Mouse (Mus musculus) common myeloid progenitor, adult 5-6 weeks (primary cell): ENCODE data around the gene Bag1. TPM values are rescaled to one million over a fixed set of nuclear protein-coding genes. Genes with fewer than 3 reads are reported as not detected.

ENCODE experiments used
- ATAC-seq: replicated peaks from 2 replicates; pipeline ENCODE4 v1.8.0; 2016; ENCODE audit warnings: low read depth, mild to moderate bottlenecking, moderate TSS enrichment, inconsistent platforms; ENCODE audit not compliant: poor library complexity, severe bottlenecking
- total RNA-seq: library from RNA; stranded (forward); fragments of 200-1000, 187-1606 nt; gene quantifications from 2 replicates; pipeline ENCODE4 v1.2.3, GENCODE M21; 2017

Gene Bag1
- total RNA-seq, 1 experiment from 2014 or later, result 380 TPM

DNA sequence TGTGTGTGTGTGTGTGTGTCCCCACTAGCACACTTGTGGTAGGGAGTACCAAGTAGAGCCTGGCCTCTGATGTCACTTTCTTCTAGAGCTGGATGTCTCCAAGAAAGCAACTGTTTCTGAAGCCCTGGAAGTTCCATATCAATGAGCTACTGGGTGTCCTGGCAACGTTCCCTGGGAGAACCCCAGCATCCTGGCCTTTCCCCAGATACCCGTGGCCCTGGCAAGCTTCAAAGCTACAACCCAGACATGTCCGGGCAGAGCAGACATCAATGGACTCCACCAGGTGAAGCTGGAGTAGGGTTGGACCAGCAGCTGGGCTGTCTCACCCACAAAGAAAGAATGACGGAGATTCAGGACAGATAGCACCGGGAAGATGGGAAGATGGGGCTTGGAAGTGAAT is 56.9 kb downstream of the Bag1 start:
- ATAC-seq, result no peak

DNA sequence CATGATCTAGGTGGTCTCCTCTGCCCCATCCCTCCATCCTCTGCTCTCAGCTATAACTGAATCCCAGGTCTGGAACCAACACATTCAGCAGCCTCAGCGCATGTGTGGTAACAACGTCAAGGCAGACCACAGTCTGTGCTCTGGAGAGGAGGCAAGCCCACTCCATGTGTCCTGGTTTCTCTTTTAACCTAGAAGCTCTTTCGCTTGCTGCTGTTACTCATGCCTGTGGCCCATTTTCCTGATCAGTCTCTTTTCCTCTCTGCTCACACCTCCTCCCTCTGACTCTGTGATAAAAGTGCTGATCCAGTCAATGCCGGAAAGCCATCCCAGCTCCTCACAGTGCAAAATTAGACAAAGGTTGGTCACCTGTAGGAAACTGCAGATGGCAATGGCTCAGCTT is 58.1 kb downstream of the Bag1 start:
- ATAC-seq, result no peak

DNA sequence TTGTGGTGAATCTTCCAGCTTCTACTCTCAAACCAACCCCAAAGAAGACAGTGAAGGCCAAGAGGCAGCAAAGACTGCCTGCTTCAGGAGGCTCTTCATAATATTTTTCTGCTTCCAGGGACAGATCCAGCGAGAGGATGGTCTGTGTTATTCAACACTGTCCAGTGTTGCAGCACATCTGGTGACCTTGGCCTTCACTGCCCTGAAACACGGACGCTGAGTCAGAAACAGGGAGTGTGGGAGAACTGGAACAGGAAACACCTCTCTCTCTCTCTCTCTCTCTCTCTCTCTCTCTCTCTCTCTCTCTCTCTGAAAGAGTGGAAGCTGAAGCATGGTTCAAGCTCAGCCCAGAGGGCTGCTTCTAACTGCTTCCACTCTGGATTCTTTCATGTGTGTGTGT is 58.8 kb downstream of the Bag1 start:
- no peak for ATAC-seq

DNA sequence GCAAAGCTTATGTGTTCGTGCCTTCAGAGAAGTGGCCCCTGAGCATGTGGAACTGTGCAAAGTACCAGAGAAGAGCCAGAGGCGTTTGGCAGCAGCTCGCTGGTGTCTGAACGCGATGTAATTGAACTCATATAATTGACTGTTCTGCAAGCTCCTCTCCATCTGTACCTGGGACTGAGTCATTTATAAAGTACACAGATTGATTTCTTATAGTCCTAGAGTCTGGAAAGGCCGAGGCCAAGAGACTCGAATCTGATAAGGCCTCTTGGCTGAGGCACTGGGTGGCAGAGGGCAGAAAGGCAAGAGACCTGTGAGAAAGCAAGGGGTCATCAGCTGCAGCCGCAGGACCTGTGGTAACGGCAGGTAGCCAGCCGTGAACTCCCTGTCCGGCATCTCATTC is 59.3 kb downstream of the Bag1 start:
- ATAC-seq, result no peak

Other genes starting within 250 kb of the Bag1 start
- gene Aptx, start 245.1 kb downstream of the Bag1 start, total RNA-seq, result 7.4 and 14.7 TPM in 2 replicates
- gene Dnaja1, start 226.1 kb downstream of the Bag1 start, total RNA-seq, result 377 and 448 TPM in 2 replicates
- gene Smu1, start 190.4 kb downstream of the Bag1 start, total RNA-seq, result 126 and 132 TPM in 2 replicates
- 27.0 and 34.7 TPM in 2 replicates for gene B4galt1, start 94.3 kb downstream of the Bag1 start, total RNA-seq
- not detected in 2 replicates for gene Spink4, start 28.2 kb downstream of the Bag1 start, total RNA-seq
- 75.3 and 77.6 TPM in 2 replicates for gene Chmp5, start 113 bp upstream of the Bag1 start, total RNA-seq
- gene Nfx1, start 22.6 kb upstream of the Bag1 start, total RNA-seq, result 61.8 and 74.7 TPM in 2 replicates
- gene Aqp7, start 99.8 kb upstream of the Bag1 start, total RNA-seq, result not detected in 2 replicates
- not detected in 2 replicates for gene Aqp3, start 149.9 kb upstream of the Bag1 start, total RNA-seq
- gene Nol6, start 176.2 kb upstream of the Bag1 start, total RNA-seq, result 19.7 and 33.3 TPM in 2 replicates
- 34.3 and 36.5 TPM in 2 replicates for gene Ube2r2, start 187.4 kb upstream of the Bag1 start, total RNA-seq